Mouse (Mus musculus) kidney, embryonic 16.5 days (tissue): ENCODE data around the gene Abhd6. TPM values are rescaled to one million over a fixed set of nuclear protein-coding genes. Genes with fewer than 3 reads are reported as not detected.

Experiments
- ATAC-seq: fragments of 200-750 bp; cut with Nextera tagmentation; 2 replicates; pipeline ENCODE4 v1.8.0; 2017; ENCODE audit warnings: moderate TSS enrichment; ENCODE audit not compliant: low FRiP score, low TSS enrichment
- H3K27ac ChIP-seq: fragments of 300-500 bp; sonication (generic); 2 replicates; pipeline ENCODE4 v1.5.1; 2014; ENCODE audit warnings: low read length
- H3K27me3 ChIP-seq: fragments of 300-500 bp; sonication (generic); 2 replicates; pipeline ENCODE4 v1.6.1; 2014; ENCODE audit warnings: low read length, control low read depth, mixed read lengths; ENCODE audit not compliant: insufficient read depth
- H3K36me3 ChIP-seq: fragments of 300-500 bp; sonication (generic); 2 replicates; pipeline ENCODE4 v1.6.1; 2014; ENCODE audit warnings: low read length, control low read depth, mixed read lengths; ENCODE audit not compliant: insufficient read depth
- H3K4me1 ChIP-seq: fragments of 300-500 bp; sonication (generic); 2 replicates; pipeline ENCODE4 v1.6.1; 2014; ENCODE audit warnings: low read length, control low read depth, mixed read lengths; ENCODE audit not compliant: insufficient read depth
- H3K4me2 ChIP-seq: fragments of 300-500 bp; sonication (generic); replicated peaks from 2 replicates; pipeline ENCODE4 v1.6.1; 2014; ENCODE audit warnings: low read depth, low read length
- H3K4me3 ChIP-seq: fragments of 300-500 bp; sonication (generic); 2 replicates; pipeline ENCODE4 v1.5.1; 2014; ENCODE audit warnings: mild to moderate bottlenecking, low read length
- H3K9ac ChIP-seq: fragments of 300-500 bp; sonication (generic); replicated peaks from 2 replicates; pipeline ENCODE4 v1.6.1; 2014; ENCODE audit warnings: low read length
- H3K9me3 ChIP-seq: fragments of 300-500 bp; sonication (generic); 2 replicates; pipeline ENCODE4 v1.6.1; 2016; ENCODE audit warnings: low read length, control low read depth
- WGBS: fragments of 180-500 bp; shearing (Covaris S2); extraction: QIAGEN DNeasy Blood & Tissue Kit; methylation state at CpG from one replicate; pipeline ENCODE4 v1.1.7; 2014; 5-methylcytosine and 5-hydroxymethylcytosine counted together
- polyA plus RNA-seq: library from polyadenylated mRNA; unstranded; fragments of >200 nt; fragmentation: Nextera tagmentation; extraction: Ambion mirVana; gene quantifications from 2 replicates; pipeline ENCODE4 v1.2.1, GENCODE M21; 2015

Abhd6 gene
- polyA plus RNA-seq, 1 experiment from 2014 or later: 29.6 TPM

- Histone ChIP-seq H3K9ac (no peak overlapping the region), H3K27me3 (no peaks in the 10 kb centered on the region), H3K27ac (no peak overlapping the region), H3K9me3 (no peaks in the 10 kb centered on the region), H3K36me3 (no peaks in the 10 kb centered on the region), H3K4me3 (no peak overlapping the region), H3K4me1 (peaks cover 6% of the 10 kb centered on the region; the same call in 1 of the 2 replicates), H3K4me2 (no peak overlapping the region)
- 7% methylated on average over 6 of the region's 6 CpGs for WGBS
- ATAC-seq: 0 out of 2 replicates have a peak, but pooled peaks have one; percentile 42
These were observed 21.8 kb downstream of the Abhd6 start for GRCm38 (mm10) chr14:8024469-8024868.

- WGBS: 88% methylated on average over 10 of the region's 10 CpGs
- H3K4me2 ChIP-seq: no peak overlapping the region
These were observed 22.2 kb downstream of the Abhd6 start for GRCm38 (mm10) chr14:8024936-8025335.

GRCm38 (mm10) chr14:8026769-8027531 is 24.2 kb downstream of the Abhd6 start:
- no peaks in the 10 kb centered on the region for H3K9me3 ChIP-seq
- no peak overlapping the region for H3K4me3 ChIP-seq
- no peaks in the 10 kb centered on the region for H3K27me3 ChIP-seq
- no peaks in the 10 kb centered on the region for H3K36me3 ChIP-seq
- no peak for ATAC-seq
- WGBS: 82% methylated on average over 10 of the region's 10 CpGs
- no peak overlapping the region for H3K27ac ChIP-seq
- peaks cover 6% of the 10 kb centered on the region; the same call in 1 of the 2 replicates for H3K4me1 ChIP-seq
- no peak overlapping the region for H3K9ac ChIP-seq
- no peak overlapping the region for H3K4me2 ChIP-seq

More at GRCm38 (mm10) chr14:8024936-8025335, 22.2 kb downstream of the Abhd6 start:
- peaks cover 6% of the 10 kb centered on the region; the same call in 1 of the 2 replicates for H3K4me1 ChIP-seq
- no peaks in the 10 kb centered on the region for H3K27me3 ChIP-seq
- no peak overlapping the region for H3K9ac ChIP-seq
- H3K27ac ChIP-seq: no peak overlapping the region
- ATAC-seq: no peak
- H3K36me3 ChIP-seq: no peaks in the 10 kb centered on the region
- no peak overlapping the region for H3K4me3 ChIP-seq
- H3K9me3 ChIP-seq: no peaks in the 10 kb centered on the region

- H3K4me2 ChIP-seq: no peak overlapping the region
- H3K9me3 ChIP-seq: no peaks in the 10 kb centered on the region
- H3K4me1 ChIP-seq: peaks cover 6% of the 10 kb centered on the region; the same call in 1 of the 2 replicates
- no peak overlapping the region for H3K27ac ChIP-seq
- ATAC-seq: no peak
- 86% methylated on average over 5 of the region's 5 CpGs for WGBS
- H3K36me3 ChIP-seq: no peaks in the 10 kb centered on the region
- no peak overlapping the region for H3K9ac ChIP-seq
- H3K27me3 ChIP-seq: no peaks in the 10 kb centered on the region
- H3K4me3 ChIP-seq: no peak overlapping the region
These were observed 25.4 kb downstream of the Abhd6 start for GRCm38 (mm10) chr14:8028086-8028485.

- Histone ChIP-seq H3K27ac (no peak overlapping the region), H3K27me3 (no peaks in the 10 kb centered on the region), H3K4me3 (no peak overlapping the region), H3K9me3 (no peaks in the 10 kb centered on the region), H3K36me3 (no peaks in the 10 kb centered on the region), H3K4me1 (no peaks in the 10 kb centered on the region), H3K4me2 (no peak overlapping the region), H3K9ac (no peak overlapping the region)
- no peak for ATAC-seq
- WGBS: 84% methylated on average over 1 of the region's 1 CpGs
These were observed 27.1 kb downstream of the Abhd6 start for GRCm38 (mm10) chr14:8029752-8030151.

GRCm38 (mm10) chr14:8030535-8030934 is 27.8 kb downstream of the Abhd6 start:
- no peak for ATAC-seq
- H3K36me3 ChIP-seq: no peaks in the 10 kb centered on the region
- no peaks in the 10 kb centered on the region for H3K4me1 ChIP-seq
- no peak overlapping the region for H3K4me2 ChIP-seq
- no peaks in the 10 kb centered on the region for H3K9me3 ChIP-seq
- 47% methylated on average over 4 of the region's 4 CpGs for WGBS
- H3K4me3 ChIP-seq: no peak overlapping the region
- H3K27ac ChIP-seq: no peak overlapping the region
- no peaks in the 10 kb centered on the region for H3K27me3 ChIP-seq
- no peak overlapping the region for H3K9ac ChIP-seq

GRCm38 (mm10) chr14:8032087-8032944 is 29.6 kb downstream of the Abhd6 start:
- Histone ChIP-seq H3K4me1 (no peaks in the 10 kb centered on the region), H3K4me2 (no peak overlapping the region), H3K4me3 (no peak overlapping the region), H3K27me3 (no peaks in the 10 kb centered on the region), H3K9ac (no peak overlapping the region), H3K27ac (no peak overlapping the region), H3K9me3 (no peaks in the 10 kb centered on the region), H3K36me3 (no peaks in the 10 kb centered on the region)
- whole genome bisulfite sequencing: 66% methylated on average over 13 of the region's 13 CpGs
- ATAC-seq: no peak

- H3K4me2 ChIP-seq: no peak overlapping the region
- no peaks in the 10 kb centered on the region for H3K27me3 ChIP-seq
- H3K27ac ChIP-seq: no peak overlapping the region
- H3K9me3 ChIP-seq: no peaks in the 10 kb centered on the region
- H3K9ac ChIP-seq: no peak overlapping the region
- H3K4me1 ChIP-seq: no peaks in the 10 kb centered on the region
- 54% methylated on average over 5 of the region's 5 CpGs for WGBS
- no peak for ATAC-seq
- H3K36me3 ChIP-seq: no peaks in the 10 kb centered on the region
- H3K4me3 ChIP-seq: no peak overlapping the region
These were observed 31.9 kb downstream of the Abhd6 start for GRCm38 (mm10) chr14:8034561-8034960.

- Histone ChIP-seq H3K4me2 (no peak overlapping the region), H3K9ac (no peak overlapping the region), H3K4me3 (no peak overlapping the region), H3K36me3 (no peaks in the 10 kb centered on the region), H3K4me1 (no peaks in the 10 kb centered on the region), H3K9me3 (no peaks in the 10 kb centered on the region), H3K27ac (no peak overlapping the region), H3K27me3 (no peaks in the 10 kb centered on the region)
- no peak for ATAC-seq
- WGBS: 87% methylated on average over 6 of the region's 6 CpGs
These were observed 33.2 kb downstream of the Abhd6 start for GRCm38 (mm10) chr14:8035951-8036350.

GRCm38 (mm10) chr14:8036406-8036805 is 33.7 kb downstream of the Abhd6 start:
- Histone ChIP-seq H3K36me3 (no peaks in the 10 kb centered on the region), H3K4me1 (no peaks in the 10 kb centered on the region), H3K4me2 (no peak overlapping the region), H3K27ac (no peak overlapping the region), H3K9me3 (no peaks in the 10 kb centered on the region), H3K4me3 (no peak overlapping the region), H3K27me3 (no peaks in the 10 kb centered on the region), H3K9ac (no peak overlapping the region)
- WGBS: 80% methylated on average over 5 of the region's 5 CpGs
- no peak for ATAC-seq
